Mouse (Mus musculus) thymus, adult 2 months (tissue): ENCODE data around the gene Faah.

Experiments used
- CTCF ChIP-seq: fragments of 200-500 bp; IDR thresholded peaks from 2 replicates; pipeline ENCODE4 v1.5.1; 2012; ENCODE audit warnings: mild to moderate bottlenecking, control low read depth, low read length, moderate library complexity, borderline replicate concordance; ENCODE audit not compliant: control insufficient read depth, poor library complexity, insufficient read depth; ENCODE audit errors: extremely low read depth
- POLR2A ChIP-seq: fragments of 200-500 bp; IDR thresholded peaks from 2 replicates; pipeline ENCODE4 v1.6.1; 2012; ENCODE audit warnings: mild to moderate bottlenecking, low read length, control low read depth, moderate library complexity; ENCODE audit not compliant: control insufficient read depth, poor library complexity, insufficient read depth; ENCODE audit errors: extremely low read depth

GRCm38 (mm10) chr4:115979437-115979836 lies 38.3 kb downstream of the Faah start:
- TF ChIP-seq CTCF, result no peak
- TF ChIP-seq POLR2A, result no peak
